Mouse (Mus musculus) layer of hippocampus, adult 9-10 months (tissue): ENCODE data around the gene Ppp1r9a.
"Not testable (repeated sequence)": the region's sequence is repeated elsewhere in the genome, so short reads cannot be mapped to it uniquely, and the experiment has no call there.

Experiments
- DNase-seq: peaks from one replicate; pipeline ENCODE4 v3.0.0; 2022; ENCODE audit warnings: low spot score

The Ppp1r9a gene

DNA sequence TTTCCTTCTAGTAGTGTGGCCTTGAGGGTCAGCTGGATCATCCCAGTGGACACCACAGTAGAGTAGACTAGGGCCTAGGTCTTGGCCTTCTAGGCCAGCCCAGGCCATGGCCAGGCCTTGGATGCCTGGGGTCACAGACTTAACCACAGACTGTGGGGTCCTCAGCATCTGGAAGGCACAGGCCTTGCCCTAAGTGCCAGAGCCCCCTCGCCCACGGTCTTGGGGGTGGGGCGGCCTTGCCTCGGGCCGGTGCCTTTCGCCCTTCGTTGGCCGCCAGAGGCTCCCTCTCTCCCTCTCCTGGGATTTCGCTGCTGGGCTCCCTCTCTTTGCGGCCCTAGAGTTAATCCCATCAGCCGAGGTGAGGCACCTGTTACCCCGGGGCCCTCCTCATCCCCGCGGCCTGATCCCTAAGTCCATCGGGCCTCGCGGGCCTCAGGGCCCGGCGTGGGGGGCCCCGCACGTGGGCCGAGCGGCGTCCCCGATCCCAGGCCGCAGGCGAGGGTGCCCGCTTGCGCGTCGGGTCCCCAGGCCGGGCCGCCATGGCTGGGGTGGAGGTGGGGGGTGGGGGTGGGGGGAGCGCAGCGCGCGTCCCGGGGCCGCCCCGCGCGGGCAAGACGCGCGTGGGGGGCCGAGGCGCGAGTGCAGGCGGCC lies at the start of gene Ppp1r9a:
Ppp1r9a (plus strand) TSS at position 244 of the 651 bp plus-strand sequence.
- no peak for DNase-seq

DNA sequence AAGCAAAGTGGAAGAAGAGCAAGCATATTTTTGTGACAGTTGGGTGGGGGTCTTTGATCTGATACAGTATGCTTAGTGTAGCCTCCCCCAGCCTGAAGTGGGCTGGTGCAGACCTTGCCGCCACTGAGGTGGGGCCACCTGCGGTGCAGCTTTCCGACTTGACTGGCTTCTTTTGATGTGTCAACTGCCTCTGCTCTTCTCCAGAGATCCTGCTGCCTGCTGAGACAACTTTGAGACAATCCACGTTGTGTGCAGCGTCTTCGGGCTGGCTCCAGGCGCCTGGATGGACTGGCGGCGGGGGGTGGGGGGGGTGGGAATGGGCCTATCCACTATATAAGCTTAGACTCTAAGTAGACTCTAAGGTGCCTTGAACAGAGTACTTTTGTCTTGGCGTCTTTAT lies 47.5 kb upstream of the Ppp1r9a start:
- DNase-seq = no peak

DNA sequence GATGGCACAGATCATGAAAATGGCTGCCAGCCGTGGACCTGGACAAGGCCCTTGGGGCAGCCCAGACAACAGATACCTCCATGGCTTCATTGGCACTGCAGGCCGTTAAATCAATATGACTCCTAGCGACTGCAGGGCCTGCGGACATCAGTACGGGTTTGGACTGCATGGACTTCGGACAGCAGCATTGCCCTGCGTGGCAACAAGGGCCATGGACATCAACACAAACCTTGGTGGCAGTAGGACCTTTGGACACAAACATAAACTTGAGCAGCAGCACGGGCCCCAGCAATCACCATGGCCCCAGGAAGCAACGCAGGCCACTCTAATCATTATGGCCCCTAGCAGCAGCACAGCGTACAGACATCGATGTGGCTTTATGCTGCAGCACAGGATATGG lies 45.8 kb upstream of the Ppp1r9a start:
- DNase-seq = no peak

DNA sequence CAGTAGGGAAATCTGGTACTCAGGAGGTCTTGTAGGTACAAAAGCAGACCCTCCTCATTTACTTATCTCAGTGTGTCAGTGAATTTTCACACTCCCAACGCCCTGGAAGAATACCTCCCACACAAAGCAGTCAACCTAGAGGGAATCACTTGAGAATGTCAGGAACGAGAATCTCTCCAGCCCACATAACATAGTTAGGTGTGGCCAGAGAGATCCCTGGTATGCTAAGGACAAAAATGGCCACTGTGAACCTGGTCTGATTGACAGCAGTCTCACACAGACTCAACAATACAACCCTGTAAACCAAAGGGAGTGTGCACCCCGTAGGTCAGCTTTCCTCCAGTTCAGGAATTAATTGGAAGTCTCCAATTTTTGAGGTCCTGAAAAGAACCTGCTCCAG lies 18.4 kb upstream of the Ppp1r9a start:
- no peak for DNase-seq

DNA sequence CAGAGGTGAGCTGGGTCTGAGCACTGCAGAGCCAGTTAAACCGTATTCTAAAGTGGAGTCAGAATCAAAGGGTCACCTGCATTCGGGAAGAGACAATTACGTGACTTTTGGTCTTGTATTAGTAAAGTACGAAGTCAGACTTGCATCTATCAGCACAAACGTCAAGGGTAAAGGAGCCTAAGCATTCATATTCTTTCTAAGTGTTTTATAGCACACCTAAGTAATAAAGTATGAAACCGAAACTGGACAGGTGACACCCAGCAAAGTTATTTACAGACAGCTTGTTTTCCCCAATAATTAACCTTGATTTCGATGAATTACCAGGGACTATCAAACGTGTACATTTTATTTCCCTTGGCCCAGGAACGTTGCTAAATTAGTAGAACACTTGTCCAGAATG lies 13.2 kb upstream of the Ppp1r9a start:
- DNase-seq = no peak

DNA sequence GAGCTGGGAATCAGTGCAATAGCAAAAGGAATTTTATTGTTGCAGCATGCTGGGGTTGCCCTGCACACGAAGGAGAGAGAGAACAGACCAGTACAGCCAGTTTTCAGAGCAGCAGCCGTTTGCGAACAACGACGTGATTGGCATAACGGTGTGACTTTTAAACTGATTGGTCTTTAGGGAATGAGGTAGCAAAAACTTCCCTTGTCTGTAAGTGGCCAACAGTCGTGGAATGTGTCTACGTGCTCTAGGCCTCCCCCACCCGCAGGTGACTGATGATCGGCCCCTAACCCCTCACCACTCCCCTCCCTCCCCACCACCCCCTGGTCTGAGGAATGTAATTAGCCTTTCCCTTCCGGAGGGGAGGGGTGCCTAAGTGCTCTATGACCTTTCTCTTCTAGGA lies 10.3 kb upstream of the Ppp1r9a start:
- DNase-seq = no peak

DNA sequence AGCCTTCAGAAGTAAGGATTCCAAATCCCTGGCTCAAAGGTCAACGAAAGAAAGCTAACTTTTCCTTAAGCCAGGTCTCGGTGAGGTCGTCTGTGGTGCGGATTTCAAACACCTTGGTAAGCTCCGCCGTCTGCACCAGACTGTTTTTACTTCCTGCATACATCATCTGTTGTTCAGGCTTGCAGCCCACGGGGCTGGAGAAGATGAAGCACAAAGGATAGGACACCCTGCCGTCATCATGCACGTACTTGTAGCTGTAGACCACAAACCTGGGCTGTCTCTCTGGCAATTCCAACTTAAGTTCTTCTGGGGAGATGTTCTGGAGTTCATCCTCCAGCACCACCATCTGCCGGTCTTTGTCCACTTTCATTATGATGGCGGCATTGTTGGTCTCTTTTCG lies 9.4 kb upstream of the Ppp1r9a start:
- DNase-seq = not testable (repeated sequence)

DNA sequence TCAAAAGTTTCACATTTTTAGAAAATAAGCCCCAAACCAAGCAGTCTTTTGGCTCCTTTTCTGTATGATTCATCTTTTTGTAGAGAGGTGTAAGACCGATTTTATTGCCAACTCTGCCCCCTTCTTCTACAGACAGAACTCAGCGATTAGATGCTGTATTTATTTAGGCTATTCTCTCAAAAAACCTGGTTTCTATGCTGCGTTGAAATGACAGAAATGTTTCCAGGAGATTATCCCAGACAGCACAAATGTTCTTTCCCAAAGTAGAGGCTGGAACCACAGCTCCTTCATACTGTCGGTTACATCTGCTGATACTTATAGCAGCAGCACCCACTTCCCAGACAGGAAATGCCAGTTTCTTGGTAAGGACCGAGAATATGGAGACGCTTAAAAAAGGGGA lies 2.8 kb upstream of the Ppp1r9a start:
- DNase-seq = no peak

DNA sequence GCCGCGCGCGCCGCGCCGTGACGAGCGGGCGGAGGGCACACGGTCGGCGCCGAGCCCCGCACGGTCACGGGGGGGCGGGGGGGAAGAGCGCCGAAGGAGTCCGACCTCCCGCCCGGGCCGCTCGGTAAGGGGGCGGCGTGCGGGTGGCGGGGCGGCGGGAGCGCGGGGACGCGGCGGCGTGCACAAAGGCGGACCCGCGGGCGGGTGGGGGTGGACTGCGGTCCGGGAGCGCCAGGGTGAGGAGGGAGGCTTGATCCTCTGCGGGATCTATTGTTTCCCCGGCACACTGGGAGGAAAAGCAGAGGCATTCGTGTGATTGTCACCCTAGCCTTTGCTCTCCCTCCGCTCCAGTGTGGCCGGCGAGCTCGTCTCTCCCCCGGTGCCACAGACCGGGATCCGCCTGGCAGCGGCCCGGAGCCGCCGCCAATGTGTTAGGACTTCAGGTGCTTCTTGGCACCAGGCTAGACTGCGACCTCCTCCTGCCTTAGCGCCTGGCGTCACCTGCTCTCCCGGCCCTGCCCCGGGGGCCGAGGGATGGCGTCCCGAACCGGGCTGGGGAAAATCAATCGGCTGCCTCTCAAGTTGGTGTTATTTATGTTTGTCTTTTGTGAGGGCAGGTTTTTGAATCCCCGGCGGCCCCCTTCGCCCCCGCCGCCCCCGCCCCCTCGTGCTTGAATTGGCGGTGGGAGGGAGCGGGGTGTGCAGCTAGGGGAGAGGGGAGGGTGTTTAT lies 773 bp downstream of the Ppp1r9a start:
- no peak for DNase-seq

DNA sequence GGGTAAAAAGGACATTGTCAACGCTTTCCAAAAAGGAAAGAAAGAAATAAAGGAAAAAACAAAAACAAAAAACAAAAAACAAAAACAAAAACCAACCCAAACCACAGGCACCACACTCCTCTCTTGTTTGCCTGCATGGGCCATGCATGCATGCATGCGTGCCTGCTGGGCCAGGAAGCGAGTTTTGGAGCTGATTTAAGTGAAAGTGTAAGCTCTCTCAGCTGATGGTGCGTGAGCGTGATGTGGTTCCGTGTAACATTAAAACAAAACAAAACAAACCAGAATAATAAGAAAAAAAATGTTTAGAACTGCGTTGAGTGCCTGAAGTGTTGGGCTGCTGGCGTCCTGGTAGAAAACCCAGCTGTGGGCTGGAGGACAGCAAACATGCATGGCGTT lies 1.3 kb downstream of the Ppp1r9a start:
- no peak for DNase-seq

DNA sequence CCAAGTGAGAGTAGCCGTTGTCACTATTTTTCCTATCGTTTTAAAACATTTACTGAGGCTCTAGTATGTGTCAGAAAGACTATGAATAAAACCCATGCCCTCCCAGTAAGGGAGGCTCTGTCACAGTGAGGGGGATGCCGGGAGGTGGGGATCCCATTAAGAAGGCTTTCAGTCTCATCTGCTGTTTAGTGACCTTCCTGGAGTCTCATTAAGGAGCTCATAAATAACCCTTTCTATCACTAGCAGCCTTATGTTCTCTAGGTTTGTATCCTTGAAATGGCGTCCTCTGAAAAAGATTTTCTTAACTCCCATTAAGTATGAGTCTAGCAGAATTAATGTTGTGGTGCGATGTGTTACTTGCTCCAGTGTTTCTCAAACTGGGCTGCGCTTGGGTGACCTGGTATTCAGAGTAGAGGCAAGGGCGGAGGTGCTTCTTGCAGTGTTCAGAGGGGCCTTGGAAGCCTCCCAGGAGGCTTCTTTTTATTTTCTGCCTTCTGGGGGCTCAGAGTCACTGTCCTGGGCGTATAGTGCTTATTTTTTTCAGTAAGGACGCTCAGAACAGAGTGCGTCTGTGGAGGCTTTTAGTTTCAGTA lies 7.4 kb downstream of the Ppp1r9a start:
- DNase-seq = no peak

DNA sequence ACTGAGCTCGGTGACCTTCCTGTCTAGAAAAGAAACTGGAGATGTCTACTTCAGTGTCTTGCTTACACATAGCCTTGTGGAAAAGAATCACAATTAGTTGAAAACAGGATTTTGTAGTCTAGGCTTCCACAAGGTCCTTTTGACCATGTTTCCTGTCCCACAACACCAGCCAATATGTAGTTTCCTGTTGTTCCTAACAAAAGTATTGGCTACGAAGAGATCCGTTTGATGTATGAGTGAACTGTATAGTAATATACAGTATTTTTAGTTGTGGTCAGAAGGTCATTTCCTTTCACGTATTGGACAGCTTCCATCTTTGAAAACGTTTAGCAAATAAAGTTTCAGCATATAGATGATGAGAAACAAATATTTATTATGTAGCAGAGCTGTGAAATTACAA lies 15.8 kb downstream of the Ppp1r9a start:
- no peak for DNase-seq

DNA sequence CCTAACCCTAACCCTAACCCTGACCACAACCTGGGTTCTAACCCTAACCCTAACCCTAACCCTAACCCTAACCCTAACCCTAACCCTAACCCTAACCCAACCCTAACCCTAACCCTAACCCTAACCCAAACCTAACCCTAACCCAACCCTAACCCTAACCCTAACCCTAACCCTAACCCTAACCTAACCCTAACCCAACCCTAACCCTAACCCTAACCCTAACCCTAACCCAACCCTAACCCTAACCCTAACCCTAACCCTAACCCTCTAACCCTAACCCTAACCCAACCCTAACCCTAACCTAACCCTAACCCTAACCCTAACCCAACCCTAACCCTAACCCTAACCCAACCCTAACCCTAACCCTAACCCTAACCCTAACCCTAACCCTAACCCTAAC lies 21.1 kb downstream of the Ppp1r9a start:
- not testable (repeated sequence) for DNase-seq

DNA sequence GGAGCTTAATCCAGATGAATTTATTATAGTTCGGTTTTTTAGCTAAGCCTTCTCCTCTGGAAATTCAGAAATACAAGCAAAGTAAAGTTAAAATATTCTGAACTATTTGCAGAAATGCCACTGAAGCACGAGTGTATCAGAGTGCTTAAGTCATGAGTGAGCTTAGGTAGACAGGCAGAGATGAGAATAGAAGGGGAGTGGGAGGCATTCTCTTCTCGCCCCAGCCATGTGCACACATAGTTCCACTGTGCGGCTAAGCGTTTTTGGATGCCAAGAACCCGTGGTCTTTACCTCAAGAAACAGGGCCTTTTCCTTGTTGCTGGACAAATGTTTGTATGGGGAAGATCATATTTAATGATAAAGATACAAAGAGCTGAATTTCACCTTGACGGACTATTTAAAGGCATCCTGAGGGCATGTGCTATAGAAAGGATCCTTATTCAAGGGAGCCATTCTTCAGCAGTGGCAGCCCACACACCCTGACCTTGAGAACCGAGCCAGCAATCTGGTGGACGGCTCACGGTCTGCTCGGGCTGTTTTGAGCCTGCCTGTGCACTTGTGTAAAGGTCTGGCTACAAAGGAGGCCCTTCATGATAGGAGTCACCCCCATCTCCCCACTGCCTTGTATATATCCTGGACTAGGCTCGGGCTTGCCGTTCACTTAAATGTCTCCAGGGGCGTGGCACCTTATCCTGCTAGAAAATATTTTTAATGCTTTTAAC lies 23.4 kb downstream of the Ppp1r9a start:
- no peak for DNase-seq

DNA sequence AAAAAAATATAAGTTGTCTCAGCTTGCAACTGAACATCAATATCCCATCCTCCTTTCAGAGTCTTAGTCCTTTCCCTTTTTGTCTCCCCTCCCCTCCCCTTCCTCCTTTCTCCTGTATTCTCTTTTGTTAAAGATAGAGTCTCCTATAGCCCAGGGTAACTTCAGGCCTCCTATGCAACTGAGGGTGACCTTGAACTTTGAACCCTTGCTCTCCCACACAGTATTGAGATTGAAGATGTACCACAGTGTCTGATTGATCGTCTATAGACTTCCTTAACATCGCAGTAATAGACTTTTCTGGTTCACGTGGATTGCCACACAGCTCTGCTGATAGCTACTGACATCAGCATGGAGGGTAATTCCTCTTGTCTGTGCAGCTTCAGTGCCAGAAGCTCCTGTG lies 27.6 kb downstream of the Ppp1r9a start:
- DNase-seq = no peak

DNA sequence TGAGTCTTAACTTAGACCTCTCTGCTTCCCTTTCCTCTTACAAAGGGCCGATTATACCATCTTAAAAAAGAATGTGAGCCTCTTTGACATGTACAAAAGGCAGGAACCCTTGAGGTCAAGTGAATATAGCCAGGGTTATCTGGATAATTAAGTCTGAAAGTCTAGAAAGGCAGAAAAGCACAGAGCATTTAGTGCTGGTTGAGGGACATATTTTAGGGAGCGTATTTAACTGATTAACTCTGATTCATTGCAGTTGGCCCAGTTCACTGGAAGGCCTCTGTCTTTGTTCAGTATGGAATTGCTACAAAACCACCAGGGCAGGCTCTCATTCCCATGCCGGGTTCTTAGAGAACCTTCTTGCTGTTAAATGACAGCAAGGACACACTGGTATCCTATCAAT lies 36.2 kb downstream of the Ppp1r9a start:
- DNase-seq = no peak

DNA sequence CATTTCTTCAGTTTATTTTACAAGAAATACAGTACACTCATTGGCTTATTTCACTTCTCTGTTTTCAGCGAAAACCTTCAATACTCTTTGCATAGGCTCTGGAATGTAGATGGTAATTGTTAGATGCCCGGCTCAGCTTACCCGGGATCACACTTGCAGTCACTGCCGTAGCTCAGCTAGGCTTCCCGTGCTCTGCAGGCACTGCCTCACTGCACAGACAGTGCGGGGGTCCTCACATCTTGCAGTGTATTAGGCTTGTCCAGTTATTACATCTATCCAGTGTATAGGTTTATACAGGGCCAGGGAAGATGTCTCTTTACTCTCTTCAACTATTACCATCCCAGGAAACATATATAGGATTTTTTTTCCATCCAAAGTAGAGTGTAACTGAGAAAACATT lies 37.4 kb downstream of the Ppp1r9a start:
- DNase-seq = no peak

DNA sequence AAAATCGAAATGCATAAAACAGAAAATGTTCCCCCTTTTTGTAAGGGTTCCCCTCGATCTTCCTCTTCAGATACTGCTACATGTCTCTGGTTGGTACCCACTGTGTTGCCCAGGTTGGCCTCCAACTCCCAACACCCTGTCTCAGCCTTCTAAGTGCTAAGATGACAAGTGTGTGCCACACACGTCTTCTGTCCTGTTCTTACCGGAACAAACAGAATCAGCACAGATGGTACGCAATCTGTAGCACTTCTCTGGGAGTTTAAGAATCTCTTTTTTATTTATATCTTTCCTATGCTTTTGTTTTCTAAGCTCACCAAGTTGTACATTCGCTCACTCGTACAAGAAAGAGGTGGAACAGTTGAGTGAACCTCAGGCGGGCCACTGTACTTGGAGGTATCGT lies 37.9 kb downstream of the Ppp1r9a start:
- DNase-seq = no peak

DNA sequence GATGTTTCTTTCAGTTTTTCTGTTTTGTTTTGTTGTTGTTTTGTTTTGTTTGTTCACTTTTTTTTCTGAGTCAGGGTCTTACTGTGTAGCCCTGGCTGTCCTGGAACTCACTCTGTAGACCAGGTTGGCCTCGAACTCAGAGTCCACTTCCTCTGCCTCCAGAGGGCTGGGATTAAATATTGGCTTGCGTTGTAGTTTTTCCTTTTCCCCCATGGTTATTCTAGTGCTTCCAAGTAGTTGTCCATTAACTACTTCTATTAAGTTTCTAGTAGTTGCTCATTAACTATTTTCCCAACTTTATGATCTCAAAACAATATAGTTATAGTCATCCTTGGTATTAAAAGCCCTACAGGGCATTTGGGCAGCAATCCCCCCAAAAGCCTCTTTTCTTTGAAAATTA lies 41.1 kb downstream of the Ppp1r9a start:
- no peak for DNase-seq

DNA sequence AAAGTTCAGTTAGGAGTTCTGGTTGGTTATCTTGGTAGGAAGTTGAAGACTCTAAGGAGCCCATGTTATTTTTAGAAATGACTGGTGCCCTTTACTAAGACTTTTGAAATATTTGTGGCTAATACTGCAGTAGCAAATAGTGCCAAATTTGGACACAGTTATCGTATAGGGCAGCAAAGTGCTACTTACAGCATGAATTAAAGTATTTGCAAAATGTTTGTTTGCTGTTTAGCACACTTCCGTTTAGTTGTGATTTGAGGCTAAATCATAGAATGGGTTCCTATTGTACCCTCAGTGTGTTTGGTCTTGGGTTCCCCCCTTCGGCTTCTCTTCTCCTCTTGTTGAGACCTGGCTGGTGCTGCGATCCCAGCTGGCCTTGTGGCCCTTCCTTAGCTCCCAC lies 45.3 kb downstream of the Ppp1r9a start:
- DNase-seq = no peak

DNA sequence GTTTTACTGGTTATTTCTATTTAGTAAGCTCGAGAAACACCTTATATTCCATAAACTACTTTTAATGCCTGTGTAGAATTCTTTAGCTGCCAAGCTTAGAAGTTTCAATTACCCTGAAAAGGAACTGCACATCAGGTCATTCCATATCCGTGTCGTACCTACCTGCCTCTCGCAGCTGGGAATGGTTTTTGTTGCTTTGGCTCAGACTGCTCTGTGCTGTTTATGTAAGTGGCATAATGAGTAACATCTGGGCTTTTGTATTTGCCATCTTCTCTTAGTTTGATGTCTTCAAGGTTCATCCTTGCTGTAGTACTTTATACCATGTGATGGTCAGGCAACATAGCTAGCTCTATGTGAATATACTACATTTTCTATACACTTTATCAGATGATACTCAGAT lies 47.0 kb downstream of the Ppp1r9a start:
- DNase-seq = no peak

DNA sequence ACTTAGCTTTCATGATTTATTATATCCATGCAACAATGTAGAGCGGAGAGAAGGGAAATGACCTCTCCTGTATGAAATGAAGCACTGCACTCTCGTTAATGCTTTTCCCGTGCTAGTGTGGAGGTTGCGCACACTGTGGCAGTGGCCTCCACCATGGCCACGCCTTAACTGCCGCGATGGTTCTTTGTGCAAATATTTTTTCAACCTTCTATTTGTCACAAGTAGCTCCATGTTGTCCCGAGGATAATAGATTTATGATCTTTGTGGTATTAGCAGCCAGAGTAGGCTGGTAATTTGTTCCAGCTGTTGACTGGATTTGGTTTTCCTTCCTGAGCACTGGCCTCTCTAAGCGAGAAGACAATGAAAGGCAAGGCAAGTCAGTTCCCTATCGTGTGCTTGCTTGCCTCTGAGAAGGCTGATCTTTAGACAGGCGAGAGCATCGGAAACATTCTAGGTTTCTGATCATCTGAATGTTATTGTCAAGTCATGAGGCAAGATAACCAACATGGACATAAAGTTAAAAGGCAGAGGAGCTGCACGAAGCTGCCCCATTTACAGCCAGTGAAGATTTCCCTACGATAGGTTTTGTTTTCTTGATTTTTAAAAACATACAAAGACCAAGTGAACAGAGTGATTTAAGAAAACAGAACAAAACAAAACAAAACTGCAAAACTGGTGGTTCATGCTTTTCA lies 50.5 kb downstream of the Ppp1r9a start:
- DNase-seq = no peak
